Mouse (Mus musculus): Measurements from ENCODE around the gene Crybg2.

DNA sequence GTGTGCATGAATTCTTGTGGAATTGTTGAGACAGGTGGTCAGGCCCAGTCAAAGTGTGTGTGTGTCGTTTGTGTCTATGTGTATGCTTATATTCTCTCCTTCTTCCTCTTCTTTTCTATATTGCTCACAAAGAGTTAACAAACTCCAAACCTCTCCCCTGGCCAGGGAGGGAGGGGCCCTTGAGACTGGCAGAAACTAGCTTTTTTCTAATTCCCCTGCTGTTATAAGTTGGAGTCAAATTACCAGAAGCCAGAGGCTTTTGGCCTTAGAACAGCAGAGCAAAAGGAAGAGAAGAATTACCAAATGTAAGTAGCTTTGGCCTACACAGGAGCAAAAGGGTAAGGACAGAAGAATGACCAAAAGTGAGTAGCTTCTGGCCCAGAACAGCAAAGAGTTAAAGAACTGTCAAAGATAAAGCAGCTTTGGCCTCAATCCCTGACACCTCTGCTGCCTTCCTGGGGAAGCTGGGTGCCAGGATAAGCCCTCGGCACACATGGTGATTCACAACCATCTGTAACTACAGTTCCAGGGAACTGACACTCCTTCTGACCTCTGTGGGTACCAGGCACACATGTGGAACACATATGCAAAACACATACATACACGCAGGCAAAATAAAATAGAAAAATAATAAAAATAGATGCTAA is 75.8 kb downstream of the Crybg2 start:
- no peak for TF ChIP-seq GATA1 (IDR thresholded peaks at IDR 0.05; ENCODE audit: low read length)
- no peak for TF ChIP-seq TAL1 (IDR thresholded peaks at IDR 0.05; ENCODE audit: low read length)
